Mouse (Mus musculus) spleen, adult 2 months (tissue): ENCODE data around the gene Gm20683. TPM values are rescaled to one million over a fixed set of nuclear protein-coding genes. Genes with fewer than 3 reads are reported as not detected.

Experiments used
- DNase-seq, 2 experiments: peaks; one replicate each; pipeline versions ENCODE4 v3.0.0 to v3.0.0-alpha.2; 2012 to 2021; ENCODE audit warnings: low spot score in 2 of 2, low read depth in 1 of 2
- H3K27ac ChIP-seq: fragments of 200-500 bp; 2 replicates; pipeline ENCODE4 v1.5.1; 2012; ENCODE audit warnings: low read length, inconsistent platforms; ENCODE audit not compliant: insufficient read depth
- H3K27me3 ChIP-seq: fragments of 200-500 bp; 2 replicates; pipeline ENCODE4 v1.6.1; 2012; ENCODE audit warnings: mild to moderate bottlenecking, moderate library complexity, low read length, inconsistent platforms; ENCODE audit not compliant: control insufficient read depth, insufficient read depth
- H3K36me3 ChIP-seq: fragments of 200-500 bp; 2 replicates; pipeline ENCODE4 v1.6.1; 2012; ENCODE audit warnings: mild to moderate bottlenecking, low read length, inconsistent platforms; ENCODE audit not compliant: control insufficient read depth, insufficient read depth
- H3K4me1 ChIP-seq: fragments of 200-500 bp; 2 replicates; pipeline ENCODE4 v1.6.1; 2011; ENCODE audit warnings: inconsistent platforms; ENCODE audit not compliant: control insufficient read depth, insufficient read depth, insufficient read length
- H3K4me3 ChIP-seq: fragments of 200-500 bp; 2 replicates; pipeline ENCODE4 v1.5.1; 2011; ENCODE audit warnings: mild to moderate bottlenecking, inconsistent platforms; ENCODE audit not compliant: insufficient read depth, insufficient read length; ENCODE audit errors: extremely low read depth
- CTCF ChIP-seq: fragments of 200-500 bp; IDR thresholded peaks from 2 replicates; pipeline ENCODE4 v1.5.1; 2011; ENCODE audit warnings: mild to moderate bottlenecking, inconsistent platforms; ENCODE audit not compliant: insufficient read depth, insufficient read length, insufficient replicate concordance; ENCODE audit errors: extremely low read depth
- POLR2A ChIP-seq: fragments of 200-500 bp; IDR thresholded peaks from 2 replicates; pipeline ENCODE4 v1.6.1; 2011; ENCODE audit warnings: low read depth, low read length, inconsistent platforms
- WGBS: fragments of 180-500 bp; shearing (Covaris S2); methylation state at CpG from one replicate; pipeline ENCODE4 v1.1.7; 2018; 5-methylcytosine and 5-hydroxymethylcytosine counted together
- polyA plus RNA-seq: library from polyadenylated mRNA; depleted of rRNA; stranded (reverse); fragments of >200 nt; gene quantifications from 2 replicates; pipeline ENCODE4 v1.2.3, GENCODE M21; 2012

Gene Gm20683
- polyA plus RNA-seq, 1 experiment = 29.5 TPM

- Histone ChIP-seq H3K36me3 (peaks cover 12% of the 10 kb centered on the region), H3K27me3 (no peaks in the 10 kb centered on the region), H3K27ac (peak overlapping the region; percentile 80; the same call in 1 of the 2 replicates), H3K4me1 (peaks cover 25% of the 10 kb centered on the region; the same call in 1 of the 2 replicates), H3K4me3 (peak overlapping the region; percentile 89)
- no peak for DNase-seq
- TF ChIP-seq CTCF (no peak), POLR2A (no peak)
- 54% methylated on average over 21 of the region's 21 CpGs for WGBS
Measured at GRCm38 (mm10) chr17:25831451-25832281, 9.9 kb downstream of the Gm20683 start.

- Histone ChIP-seq H3K27ac (no peak overlapping the region), H3K36me3 (peaks cover 16% of the 10 kb centered on the region), H3K27me3 (no peaks in the 10 kb centered on the region), H3K4me3 (no peak overlapping the region), H3K4me1 (peaks cover 25% of the 10 kb centered on the region; the same call in 1 of the 2 replicates)
- no peak for DNase-seq
- 91% methylated on average over 14 of the region's 14 CpGs for WGBS
- TF ChIP-seq POLR2A (no peak), CTCF (no peak)
Measured at GRCm38 (mm10) chr17:25830806-25831431, 10.6 kb downstream of the Gm20683 start.

- DNase-seq = no peak
- 92% methylated on average over 4 of the region's 4 CpGs for WGBS
- H3K4me1 ChIP-seq = peaks cover 25% of the 10 kb centered on the region; the same call in 1 of the 2 replicates
Measured at GRCm38 (mm10) chr17:25830200-25830753, 11.3 kb downstream of the Gm20683 start.

GRCm38 (mm10) chr17:25829558-25830017, 12.0 kb downstream of the Gm20683 start:
- Histone ChIP-seq H3K27ac (no peak overlapping the region), H3K4me3 (peak overlapping the region; percentile 66; the same call in 1 of the 2 replicates), H3K4me1 (peaks cover 25% of the 10 kb centered on the region; the same call in 1 of the 2 replicates), H3K27me3 (no peaks in the 10 kb centered on the region), H3K36me3 (peaks cover 16% of the 10 kb centered on the region)
- WGBS = 52% methylated on average over 8 of the region's 8 CpGs
- DNase-seq = no peak
- TF ChIP-seq POLR2A (no peak), CTCF (no peak)

More at GRCm38 (mm10) chr17:25830200-25830753, 11.3 kb downstream of the Gm20683 start:
- H3K27me3 ChIP-seq = no peaks in the 10 kb centered on the region
- H3K27ac ChIP-seq = no peak overlapping the region
- peaks cover 16% of the 10 kb centered on the region for H3K36me3 ChIP-seq
- TF ChIP-seq CTCF (no peak), POLR2A (no peak)
- H3K4me3 ChIP-seq = no peak overlapping the region

GRCm38 (mm10) chr17:25828712-25829557, 12.6 kb downstream of the Gm20683 start, which contains the start of gene Jmjd8:
Jmjd8 (plus strand) TSS chr17:25828867.
- Histone ChIP-seq H3K4me1 (peaks cover 29% of the 10 kb centered on the region), H3K36me3 (peaks cover 16% of the 10 kb centered on the region), H3K4me3 (peak within 1 kb of the TSS; percentile 66), H3K27me3 (no peaks in the 10 kb centered on the region), H3K27ac (peak within 1 kb of the TSS; percentile 64)
- TF ChIP-seq POLR2A (peak; percentile 56; the same call in 1 of the 2 replicates), CTCF (peak; percentile 23; the same call in 1 of the 2 replicates)
- WGBS = 2% methylated on average over 32 of the region's 32 CpGs
- peak; percentile 52 to 68 for DNase-seq

GRCm38 (mm10) chr17:25828223-25828594, 13.4 kb downstream of the Gm20683 start:
- WGBS = 87% methylated on average over 8 of the region's 8 CpGs
- DNase-seq = no peak
- Histone ChIP-seq H3K4me1 (peaks cover 29% of the 10 kb centered on the region), H3K36me3 (peaks cover 16% of the 10 kb centered on the region), H3K4me3 (peak overlapping the region; percentile 66; the same call in 1 of the 2 replicates), H3K27ac (peak overlapping the region; percentile 7; the same call in 1 of the 2 replicates), H3K27me3 (no peaks in the 10 kb centered on the region)
- TF ChIP-seq CTCF (no peak), POLR2A (no peak)
